Mouse (Mus musculus): Measurements from ENCODE around the gene Rp9. TPM values are rescaled to one million over a fixed set of nuclear protein-coding genes. Genes with fewer than 3 reads are reported as not detected.

Gene Rp9
- 25.3 TPM for polyA plus RNA-seq (2014; fragmentation: Illumina TruSeq; extraction: RNeasy Lipid Tissue Mini Kit (QIAGEN cat#74804))

DNA sequence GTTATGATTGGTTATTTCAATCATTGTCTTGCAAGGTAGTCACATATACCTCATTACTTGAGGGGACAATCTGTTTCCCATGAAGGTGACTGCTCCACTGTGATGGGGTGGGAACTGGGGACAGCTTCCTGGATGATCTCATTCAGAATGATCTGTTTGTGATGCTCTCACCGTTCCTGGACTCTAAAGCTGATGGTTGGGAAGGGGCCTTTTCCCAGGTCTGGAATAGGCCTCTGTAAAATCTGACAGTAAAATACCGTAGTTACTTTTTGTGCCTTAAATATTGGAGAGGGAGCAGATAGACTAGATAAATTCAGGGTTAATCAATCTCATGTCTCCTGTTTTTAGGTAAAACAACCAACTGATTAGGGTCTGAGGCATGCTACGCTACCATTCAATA lies at the start of gene Rp9:
TSS of gene Rp9 (minus strand) at position 101 of the 400 bp plus-strand sequence.

DNA sequence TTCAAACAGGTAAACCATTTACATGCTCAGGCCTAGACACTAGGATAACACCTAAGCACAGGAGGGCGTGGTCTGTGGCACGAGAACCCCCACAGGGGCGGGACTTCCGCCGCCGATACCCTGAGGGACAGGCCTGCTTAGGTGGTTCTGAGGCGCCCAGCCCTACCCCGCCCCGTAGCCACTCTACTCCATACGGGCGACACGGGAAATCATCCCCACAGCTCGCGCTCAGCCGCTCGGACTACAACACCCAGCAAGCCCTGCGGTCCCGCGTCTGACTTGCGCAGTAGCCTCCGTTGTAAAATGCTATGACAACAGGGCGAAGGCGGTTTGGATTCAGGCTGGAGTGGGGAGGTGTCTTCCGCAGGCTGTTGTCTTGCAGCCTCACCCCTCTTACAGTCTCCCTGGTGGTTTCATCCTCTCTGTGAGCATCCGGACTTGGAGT lies 5.9 kb upstream of the Rp9 start, which contains the start of gene Bbs9:
TSS of gene Bbs9 (plus strand) at position 292 of the 445 bp plus-strand sequence.

DNA sequence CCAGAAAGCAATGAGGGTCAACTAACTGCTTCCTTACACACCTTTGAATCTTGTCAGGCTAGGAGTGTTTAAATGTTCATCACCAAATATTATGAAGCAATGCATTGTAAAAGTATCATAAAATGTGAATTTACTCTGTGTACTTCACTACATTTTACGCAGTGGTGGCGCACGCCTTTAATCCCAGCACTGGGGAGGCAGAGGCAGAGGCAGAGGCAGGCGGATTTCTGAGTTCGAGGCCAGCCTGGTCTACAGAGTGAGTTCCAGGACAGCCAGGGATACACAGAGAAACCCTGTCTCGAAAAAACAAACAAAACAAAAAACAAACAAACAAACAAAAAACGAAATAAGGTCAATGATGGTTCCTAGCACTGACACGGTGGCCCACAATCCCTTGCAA lies 15.6 kb downstream of the Rp9 start, which contains the start of gene Gm17545:
TSS of gene Gm17545 (plus strand) at position 301 of the 400 bp plus-strand sequence.

DNA sequence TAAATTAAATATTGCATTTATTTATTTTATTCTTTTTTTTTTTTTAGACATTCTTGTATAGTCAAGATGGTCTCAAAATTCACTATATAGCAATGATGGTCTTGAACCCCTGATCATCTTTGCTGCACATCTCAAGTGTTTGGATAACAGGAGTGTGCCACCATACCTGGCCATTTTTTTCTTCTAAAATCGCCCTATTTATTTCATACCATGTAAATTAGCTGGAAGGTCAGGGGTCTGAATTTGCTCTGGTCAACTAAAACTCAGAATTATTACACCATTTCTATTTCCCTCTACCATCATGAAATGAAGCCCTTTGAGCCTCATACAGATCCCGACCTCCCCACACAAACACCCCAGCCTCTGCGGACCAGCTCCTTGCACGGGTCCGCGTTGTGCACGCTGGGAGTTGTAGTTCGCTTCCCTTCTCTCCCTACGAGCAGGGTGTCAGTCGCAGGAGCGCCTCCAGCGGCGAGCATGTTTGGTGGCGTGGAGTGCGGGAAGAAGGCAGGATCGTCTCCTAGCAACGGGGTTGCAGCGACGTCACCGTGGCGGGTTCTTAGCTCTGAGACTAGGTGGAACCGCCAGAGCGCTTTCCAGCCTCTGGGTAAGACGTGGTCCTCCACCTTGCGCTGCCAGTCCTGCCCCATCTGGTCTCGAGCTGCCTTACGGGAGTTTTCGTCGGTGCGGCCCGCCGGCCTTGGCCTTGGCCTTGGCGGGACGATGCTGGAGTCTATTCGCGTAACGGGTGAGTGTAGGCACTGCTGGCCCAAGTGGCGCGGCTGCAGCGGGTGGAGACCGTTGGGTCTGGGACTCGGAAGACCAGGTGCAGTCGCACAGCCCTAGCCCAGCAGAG lies 58.3 kb downstream of the Rp9 start, which contains the start of gene 9530077C05Rik:
TSS of gene 9530077C05Rik (plus strand) at position 512 of the 856 bp plus-strand sequence.

DNA sequence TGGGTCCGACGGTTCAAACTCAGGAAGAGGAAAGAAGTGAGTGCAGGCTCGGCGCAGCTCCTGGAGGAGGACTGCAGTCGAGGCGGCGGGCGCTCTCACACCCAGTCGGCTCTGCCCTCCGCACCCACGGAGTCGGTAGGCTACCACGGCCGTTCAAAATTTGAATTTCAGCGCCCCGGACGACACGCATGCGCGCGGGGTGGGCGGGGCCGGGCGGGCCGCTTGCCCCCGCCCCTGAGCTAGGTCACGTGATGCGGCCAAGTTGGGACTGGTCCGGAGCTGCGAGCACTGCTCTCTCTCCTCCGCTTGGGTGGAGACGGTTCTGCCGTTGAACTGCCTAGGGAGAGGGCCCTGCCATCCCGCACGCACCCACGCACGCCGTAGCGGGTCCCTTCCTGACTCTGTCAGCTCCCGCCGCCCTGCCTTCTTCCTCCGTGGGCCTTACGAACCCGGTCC lies 80.5 kb downstream of the Rp9 start, which contains the start of gene Anln:
TSS of gene Anln (minus strand) at position 168 of the 456 bp plus-strand sequence.

Other genes with a start within 250 kb of the Rp9 start
- 84.3 TPM for gene Zfp809, start 244.0 kb downstream of the Rp9 start, polyA plus RNA-seq (2014; fragmentation: Illumina TruSeq; extraction: RNeasy Lipid Tissue Mini Kit (QIAGEN cat#74804))
- gene Zfp599, start 209.8 kb downstream of the Rp9 start, polyA plus RNA-seq (2014; fragmentation: Illumina TruSeq; extraction: RNeasy Lipid Tissue Mini Kit (QIAGEN cat#74804)): 3.5 TPM
- gene Zfp810, start 162.1 kb downstream of the Rp9 start, polyA plus RNA-seq (2014; fragmentation: Illumina TruSeq; extraction: RNeasy Lipid Tissue Mini Kit (QIAGEN cat#74804)): 29.3 TPM
- gene Anln, start 80.6 kb downstream of the Rp9 start, polyA plus RNA-seq (2014; fragmentation: Illumina TruSeq; extraction: RNeasy Lipid Tissue Mini Kit (QIAGEN cat#74804)): 54.5 TPM
- gene 9530077C05Rik, start 58.2 kb downstream of the Rp9 start, polyA plus RNA-seq (2014; fragmentation: Illumina TruSeq; extraction: RNeasy Lipid Tissue Mini Kit (QIAGEN cat#74804)): 3.1 TPM
- not detected for gene Gm17545, start 15.5 kb downstream of the Rp9 start, polyA plus RNA-seq (2014; fragmentation: Illumina TruSeq; extraction: RNeasy Lipid Tissue Mini Kit (QIAGEN cat#74804))
- gene Bbs9, start 6.0 kb upstream of the Rp9 start, polyA plus RNA-seq (2014; fragmentation: Illumina TruSeq; extraction: RNeasy Lipid Tissue Mini Kit (QIAGEN cat#74804)): 35.3 TPM